Mouse (Mus musculus): ENCODE data around the gene Pten.

The Pten gene

DNA sequence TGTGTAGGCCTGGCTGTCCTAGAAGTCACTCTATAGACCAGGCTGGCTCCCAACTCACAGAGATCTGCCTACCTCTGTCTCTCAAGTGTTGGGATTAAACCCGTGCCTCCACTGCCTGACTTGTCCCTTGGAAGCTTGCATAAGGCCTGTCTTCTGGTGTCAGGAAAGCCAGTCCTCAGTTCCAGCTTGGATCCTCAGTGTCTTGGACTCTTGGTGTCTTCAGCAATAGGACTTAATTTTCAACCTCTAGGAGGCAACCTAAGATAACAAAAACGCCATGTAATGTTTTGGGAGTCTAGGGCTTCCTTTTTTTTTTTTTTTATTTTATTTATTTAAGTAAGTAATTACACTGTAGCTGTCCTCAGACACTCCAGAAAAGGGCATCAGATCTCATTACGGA lies 39.7 kb upstream of the Pten start:
- no peaks in the 10 kb centered on the region for H3K36me3 ChIP-seq (ENCODE audit: insufficient read depth, low read length)
- H3K4me3 ChIP-seq (replicated peaks; ENCODE audit: low read length) = no peak overlapping the region
- H3K4me1 ChIP-seq (replicated peaks; ENCODE audit: low read depth, low read length) = peaks cover 18% of the 10 kb centered on the region
- no peak for TF ChIP-seq POU5F1 (IDR thresholded peaks at IDR 0.05; ENCODE audit: borderline replicate concordance, low read length)
- no peak for TF ChIP-seq NANOG (IDR thresholded peaks at IDR 0.05; ENCODE audit: borderline replicate concordance, low read length)
- TF ChIP-seq CTCF (conservative IDR thresholded peaks at IDR 0.05; ENCODE audit: low read length) = peak; percentile 8; the same call in 1 of the 2 replicates
- no peaks in the 10 kb centered on the region for H3K27me3 ChIP-seq (ENCODE audit: insufficient read depth, low read length)
- H3K9me3 ChIP-seq (ENCODE audit: low read length) = no peaks in the 10 kb centered on the region

- no peak overlapping the region for H3K4me3 ChIP-seq (replicated peaks; ENCODE audit: low read length)
- peaks cover 35% of the 10 kb centered on the region for H3K4me1 ChIP-seq (replicated peaks; ENCODE audit: low read depth, low read length)
- H3K9me3 ChIP-seq (ENCODE audit: low read length) = no peaks in the 10 kb centered on the region
- TF ChIP-seq CTCF (conservative IDR thresholded peaks at IDR 0.05; ENCODE audit: low read length) (peak; percentile 38), POU5F1 (IDR thresholded peaks at IDR 0.05; ENCODE audit: borderline replicate concordance, low read length) (no peak), NANOG (IDR thresholded peaks at IDR 0.05; ENCODE audit: borderline replicate concordance, low read length) (no peak)
- H3K27me3 ChIP-seq (ENCODE audit: insufficient read depth, low read length) = no peaks in the 10 kb centered on the region
- H3K36me3 ChIP-seq (ENCODE audit: insufficient read depth, low read length) = no peaks in the 10 kb centered on the region
These were observed 37.0 kb upstream of the Pten start for GRCm38 (mm10) chr19:32720319-32720718.

DNA sequence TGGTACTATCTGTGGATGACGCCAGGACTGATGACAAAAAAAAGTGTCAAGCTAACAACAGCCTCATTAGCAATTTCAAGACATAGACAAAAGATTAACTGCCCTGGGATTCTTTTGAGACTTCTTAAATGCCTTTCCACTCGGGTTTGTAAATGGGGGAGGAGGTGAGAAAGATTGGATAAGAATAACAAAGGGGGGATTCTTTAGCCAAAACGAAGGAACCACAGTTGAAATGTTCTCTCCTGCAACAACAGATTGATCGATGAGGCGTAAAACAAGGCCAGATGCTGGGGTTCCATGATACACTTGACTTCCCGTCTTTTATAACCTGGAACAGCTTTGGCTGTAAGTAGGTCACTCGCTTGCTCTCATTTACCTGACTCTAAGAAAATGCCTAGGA lies 33.5 kb upstream of the Pten start:
- no peaks in the 10 kb centered on the region for H3K9me3 ChIP-seq (ENCODE audit: low read length)
- H3K36me3 ChIP-seq (ENCODE audit: insufficient read depth, low read length) = no peaks in the 10 kb centered on the region
- peaks cover 63% of the 10 kb centered on the region for H3K4me1 ChIP-seq (replicated peaks; ENCODE audit: low read depth, low read length)
- peak overlapping the region; percentile 63 for H3K4me3 ChIP-seq (replicated peaks; ENCODE audit: low read length)
- TF ChIP-seq CTCF (conservative IDR thresholded peaks at IDR 0.05; ENCODE audit: low read length) (no peak), NANOG (IDR thresholded peaks at IDR 0.05; ENCODE audit: borderline replicate concordance, low read length) (peak; percentile 78; the same call in 1 of the 2 replicates), POU5F1 (IDR thresholded peaks at IDR 0.05; ENCODE audit: borderline replicate concordance, low read length) (no peak)
- H3K27me3 ChIP-seq (ENCODE audit: insufficient read depth, low read length) = no peaks in the 10 kb centered on the region

GRCm38 (mm10) chr19:32726451-32727325 lies 30.6 kb upstream of the Pten start:
- Histone ChIP-seq H3K4me3 (replicated peaks; ENCODE audit: low read length) (peak overlapping the region; percentile 63), H3K9me3 (ENCODE audit: low read length) (no peaks in the 10 kb centered on the region), H3K4me1 (replicated peaks; ENCODE audit: low read depth, low read length) (peaks cover 71% of the 10 kb centered on the region), H3K36me3 (ENCODE audit: insufficient read depth, low read length) (no peaks in the 10 kb centered on the region), H3K27me3 (ENCODE audit: insufficient read depth, low read length) (no peaks in the 10 kb centered on the region)
- TF ChIP-seq POU5F1 (IDR thresholded peaks at IDR 0.05; ENCODE audit: borderline replicate concordance, low read length) = no peak
- peak; percentile 92 for TF ChIP-seq NANOG (IDR thresholded peaks at IDR 0.05; ENCODE audit: borderline replicate concordance, low read length)

GRCm38 (mm10) chr19:32729785-32730184 lies 27.5 kb upstream of the Pten start:
- Histone ChIP-seq H3K36me3 (ENCODE audit: insufficient read depth, low read length) (no peaks in the 10 kb centered on the region), H3K4me1 (replicated peaks; ENCODE audit: low read depth, low read length) (peaks cover 61% of the 10 kb centered on the region), H3K27me3 (ENCODE audit: insufficient read depth, low read length) (no peaks in the 10 kb centered on the region), H3K9me3 (ENCODE audit: low read length) (no peaks in the 10 kb centered on the region), H3K4me3 (replicated peaks; ENCODE audit: low read length) (no peak overlapping the region)
- TF ChIP-seq CTCF (conservative IDR thresholded peaks at IDR 0.05; ENCODE audit: low read length) (no peak), POU5F1 (IDR thresholded peaks at IDR 0.05; ENCODE audit: borderline replicate concordance, low read length) (no peak), NANOG (IDR thresholded peaks at IDR 0.05; ENCODE audit: borderline replicate concordance, low read length) (no peak)

- no peaks in the 10 kb centered on the region for H3K27me3 ChIP-seq (ENCODE audit: insufficient read depth, low read length)
- no peaks in the 10 kb centered on the region for H3K36me3 ChIP-seq (ENCODE audit: insufficient read depth, low read length)
- TF ChIP-seq NANOG (IDR thresholded peaks at IDR 0.05; ENCODE audit: borderline replicate concordance, low read length) = no peak
- no peak for TF ChIP-seq POU5F1 (IDR thresholded peaks at IDR 0.05; ENCODE audit: borderline replicate concordance, low read length)
- no peak overlapping the region for H3K4me3 ChIP-seq (replicated peaks; ENCODE audit: low read length)
- H3K4me1 ChIP-seq (replicated peaks; ENCODE audit: low read depth, low read length) = peaks cover 48% of the 10 kb centered on the region
- no peaks in the 10 kb centered on the region for H3K9me3 ChIP-seq (ENCODE audit: low read length)
These were observed 24.4 kb upstream of the Pten start for GRCm38 (mm10) chr19:32732922-32733321.

DNA sequence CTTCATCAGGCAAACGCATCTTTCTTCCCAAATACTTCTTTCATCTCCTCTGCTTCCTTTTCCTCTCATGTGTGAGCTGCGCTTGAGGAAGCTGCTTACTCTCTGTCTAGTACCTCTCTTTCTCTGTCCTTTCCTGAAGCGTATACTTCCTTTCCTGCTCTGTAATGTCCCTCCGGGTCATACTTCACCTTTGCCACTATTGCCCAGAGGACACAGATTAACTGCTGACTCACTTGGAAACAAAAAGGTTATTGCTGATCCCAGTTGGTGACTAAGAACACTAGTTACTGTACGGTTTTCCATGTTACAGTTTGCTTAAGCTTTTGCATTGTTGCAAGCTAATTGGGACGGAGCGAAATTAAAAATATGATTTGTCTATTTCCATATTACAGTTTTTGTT lies 19.5 kb upstream of the Pten start:
- Histone ChIP-seq H3K9me3 (ENCODE audit: low read length) (no peaks in the 10 kb centered on the region), H3K36me3 (ENCODE audit: insufficient read depth, low read length) (no peaks in the 10 kb centered on the region), H3K4me1 (replicated peaks; ENCODE audit: low read depth, low read length) (peaks cover 30% of the 10 kb centered on the region), H3K27me3 (ENCODE audit: insufficient read depth, low read length) (no peaks in the 10 kb centered on the region), H3K4me3 (replicated peaks; ENCODE audit: low read length) (no peak overlapping the region)
- TF ChIP-seq NANOG (IDR thresholded peaks at IDR 0.05; ENCODE audit: borderline replicate concordance, low read length) = no peak
- no peak for TF ChIP-seq CTCF (conservative IDR thresholded peaks at IDR 0.05; ENCODE audit: low read length)
- TF ChIP-seq POU5F1 (IDR thresholded peaks at IDR 0.05; ENCODE audit: borderline replicate concordance, low read length) = no peak

DNA sequence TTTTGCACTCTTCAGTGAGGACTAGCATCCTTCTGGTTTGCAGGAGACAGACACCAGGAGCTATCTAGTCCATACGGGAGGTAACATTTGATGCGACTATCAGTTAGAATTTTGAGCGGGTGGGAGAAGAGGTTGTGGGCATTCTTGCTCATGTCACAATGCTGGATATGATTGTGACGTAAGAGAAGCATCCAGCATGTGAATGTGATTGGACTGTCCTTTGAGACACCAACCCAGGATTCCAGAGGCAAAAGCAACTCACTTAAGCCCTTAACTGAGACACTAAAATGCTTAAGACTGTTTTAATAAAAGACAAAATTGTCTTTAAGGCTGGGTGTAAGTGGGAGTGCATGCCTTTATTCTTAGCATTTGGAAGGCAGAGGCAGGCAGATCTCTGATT lies 17.6 kb upstream of the Pten start, which contains the start of gene Atad1:
Atad1 (minus strand) TSS at position 101 of the 400 bp plus-strand sequence.
- no peak for TF ChIP-seq CTCF (conservative IDR thresholded peaks at IDR 0.05; ENCODE audit: low read length)
- no peak for TF ChIP-seq NANOG (IDR thresholded peaks at IDR 0.05; ENCODE audit: borderline replicate concordance, low read length)
- TF ChIP-seq POU5F1 (IDR thresholded peaks at IDR 0.05; ENCODE audit: borderline replicate concordance, low read length) = no peak
- no peaks in the 10 kb centered on the region for H3K27me3 ChIP-seq (ENCODE audit: insufficient read depth, low read length)

More for the DNA sequence above, 17.6 kb upstream of the Pten start, which contains the start of gene Atad1:
- Histone ChIP-seq H3K4me3 (replicated peaks; ENCODE audit: low read length) (no peak within 1 kb of the TSS), H3K9me3 (ENCODE audit: low read length) (no peaks in the 10 kb centered on the region), H3K36me3 (ENCODE audit: insufficient read depth, low read length) (no peaks in the 10 kb centered on the region), H3K4me1 (replicated peaks; ENCODE audit: low read depth, low read length) (peaks cover 15% of the 10 kb centered on the region)

Measured in E14TG2a.4 (cell line).